Mouse (Mus musculus) testis, adult 2 months (tissue): Measurements from ENCODE around the gene Tpx2. TPM values are rescaled to one million over a fixed set of nuclear protein-coding genes. Genes with fewer than 3 reads are reported as not detected.

Source experiments
- H3K27ac ChIP-seq: fragments of 200-500 bp; 2 replicates; pipeline ENCODE4 v1.5.1; 2012; ENCODE audit warnings: low read depth, low read length; ENCODE audit not compliant: control insufficient read depth, insufficient read depth
- H3K27me3 ChIP-seq: fragments of 200-500 bp; 2 replicates; pipeline ENCODE4 v1.6.1; 2012; ENCODE audit warnings: mild to moderate bottlenecking, low read length, moderate library complexity; ENCODE audit not compliant: control insufficient read depth, insufficient read depth
- H3K36me3 ChIP-seq: fragments of 200-500 bp; 2 replicates; pipeline ENCODE4 v1.6.1; 2012; ENCODE audit warnings: mild to moderate bottlenecking, low read length; ENCODE audit not compliant: control insufficient read depth, insufficient read depth
- H3K4me1 ChIP-seq: fragments of 200-500 bp; 2 replicates; pipeline ENCODE4 v1.6.1; 2012; ENCODE audit warnings: low read length; ENCODE audit not compliant: control insufficient read depth, insufficient read depth
- H3K4me3 ChIP-seq: fragments of 200-500 bp; 2 replicates; pipeline ENCODE4 v1.5.1; 2012; ENCODE audit warnings: low read depth, mild to moderate bottlenecking, low read length, moderate library complexity, mixed read lengths; ENCODE audit not compliant: control insufficient read depth
- CTCF ChIP-seq: fragments of 200-500 bp; IDR thresholded peaks from 2 replicates; pipeline ENCODE4 v1.5.1; 2012; ENCODE audit warnings: low read depth, mild to moderate bottlenecking, inconsistent platforms, low read length, moderate library complexity; ENCODE audit not compliant: control insufficient read depth, insufficient read depth, insufficient replicate concordance
- POLR2A ChIP-seq: fragments of 200-500 bp; IDR thresholded peaks from 2 replicates; pipeline ENCODE4 v1.6.1; 2012; ENCODE audit warnings: low read depth, mild to moderate bottlenecking, inconsistent platforms, low read length, moderate library complexity; ENCODE audit not compliant: control insufficient read depth
- polyA plus RNA-seq: library from polyadenylated mRNA; depleted of rRNA; stranded (reverse); fragments of >200 nt; gene quantifications from 2 replicates; pipeline ENCODE4 v1.2.3, GENCODE M21; 2012

The Tpx2 gene
- polyA plus RNA-seq, 1 experiment, result 9.0 TPM

DNA sequence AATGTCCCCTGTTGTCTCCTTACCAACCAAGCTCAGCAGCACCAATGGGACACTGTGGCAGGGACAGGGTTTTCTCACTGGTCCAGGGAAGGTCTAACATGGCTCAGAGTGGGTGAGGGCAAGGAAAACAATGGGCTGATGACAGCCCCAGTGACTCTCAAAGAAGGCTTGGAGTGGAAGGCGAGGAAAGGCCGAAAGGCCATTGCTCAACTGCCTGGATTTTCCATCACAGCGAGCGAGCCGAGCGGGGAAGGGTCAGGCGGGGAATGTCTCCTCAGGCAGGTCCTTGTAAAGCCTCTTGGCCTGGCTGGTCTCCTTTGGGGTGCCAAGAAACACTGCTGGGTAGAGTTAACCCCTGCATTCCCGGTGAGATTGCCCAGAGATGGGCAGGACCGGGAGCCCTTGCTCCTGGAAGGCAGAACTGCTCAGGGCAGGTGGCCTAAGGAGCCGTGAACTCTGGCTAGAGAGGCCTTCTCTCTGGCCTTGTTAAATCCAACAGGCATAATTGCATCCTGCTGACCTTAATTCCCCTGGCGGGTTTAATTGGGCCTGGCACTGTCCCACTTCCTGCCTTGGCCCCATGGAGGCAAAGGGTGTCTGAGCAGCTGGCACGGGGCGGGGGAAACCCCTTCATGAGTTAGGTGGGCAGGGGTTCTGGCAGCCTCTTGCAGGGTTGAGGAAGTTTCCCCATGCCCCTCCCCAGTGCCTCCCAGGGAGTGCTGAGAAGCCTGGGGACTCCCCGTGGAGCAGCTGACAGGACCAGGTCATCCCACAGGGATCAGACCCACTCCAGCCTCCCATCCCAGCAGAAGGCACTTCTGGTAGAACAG is 59.6 kb downstream of the Tpx2 start:
- Histone ChIP-seq H3K36me3 (no peaks in the 10 kb centered on the region), H3K4me3 (no peak overlapping the region), H3K4me1 (peaks cover 6% of the 10 kb centered on the region), H3K27me3 (no peaks in the 10 kb centered on the region), H3K27ac (no peak overlapping the region)
- no peak for TF ChIP-seq CTCF
- TF ChIP-seq POLR2A, result no peak

DNA sequence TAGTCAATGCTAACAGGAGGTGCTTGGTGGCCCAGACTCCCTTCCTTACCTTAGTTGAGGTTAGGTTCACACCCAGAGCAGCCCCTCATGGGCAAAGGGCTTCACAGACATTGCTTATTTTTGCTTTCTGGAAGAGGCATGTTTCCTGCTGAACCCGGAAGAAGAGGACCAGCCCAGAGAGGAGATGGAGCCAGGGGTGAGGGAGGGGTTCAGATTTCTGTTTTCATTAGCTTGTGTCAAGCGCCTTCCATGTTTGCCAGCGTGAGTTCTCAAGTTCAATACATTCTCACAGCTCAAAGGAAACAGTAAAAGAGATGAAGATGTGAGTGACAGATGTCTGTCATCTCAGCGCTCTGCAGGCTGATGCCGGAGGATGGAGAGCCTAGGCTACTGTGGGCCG is 62.1 kb downstream of the Tpx2 start:
- Histone ChIP-seq H3K4me3 (no peak overlapping the region), H3K4me1 (peaks cover 15% of the 10 kb centered on the region)
- no peak for TF ChIP-seq POLR2A
- TF ChIP-seq CTCF, result no peak

DNA sequence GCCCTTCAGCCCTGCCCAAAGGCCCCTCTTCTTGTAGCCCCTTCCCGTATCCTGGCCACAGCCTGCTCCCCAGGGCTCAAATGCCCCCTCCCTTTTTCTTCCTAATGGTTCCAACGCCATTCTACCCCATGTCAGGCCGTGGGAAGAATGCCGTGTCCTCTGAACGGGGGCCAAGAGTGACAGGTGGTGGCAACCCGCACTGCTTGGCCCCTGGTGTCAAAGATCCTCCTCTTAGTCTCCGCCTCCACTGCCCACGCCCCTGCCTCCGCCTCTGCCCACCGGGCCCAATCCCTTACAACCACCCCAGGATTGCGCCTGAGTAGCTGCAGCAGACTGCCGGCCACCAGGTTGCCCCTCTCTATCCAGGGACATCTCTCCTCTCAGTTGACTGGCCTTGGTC is 63.3 kb downstream of the Tpx2 start, which contains the start of gene Mylk2:
Gene Mylk2 (plus strand): TSS at position 322 of the 400 bp plus-strand sequence.
- no peak for TF ChIP-seq CTCF
- no peak for TF ChIP-seq POLR2A
- no peak within 1 kb of the TSS for H3K4me3 ChIP-seq
- no peaks in the 10 kb centered on the region for H3K27me3 ChIP-seq
- H3K4me1 ChIP-seq, result peaks cover 16% of the 10 kb centered on the region
- no peaks in the 10 kb centered on the region for H3K36me3 ChIP-seq
- no peak within 1 kb of the TSS for H3K27ac ChIP-seq

More for the DNA sequence above, 62.1 kb downstream of the Tpx2 start:
- Histone ChIP-seq H3K27ac (no peak overlapping the region), H3K27me3 (no peaks in the 10 kb centered on the region), H3K36me3 (no peaks in the 10 kb centered on the region)

DNA sequence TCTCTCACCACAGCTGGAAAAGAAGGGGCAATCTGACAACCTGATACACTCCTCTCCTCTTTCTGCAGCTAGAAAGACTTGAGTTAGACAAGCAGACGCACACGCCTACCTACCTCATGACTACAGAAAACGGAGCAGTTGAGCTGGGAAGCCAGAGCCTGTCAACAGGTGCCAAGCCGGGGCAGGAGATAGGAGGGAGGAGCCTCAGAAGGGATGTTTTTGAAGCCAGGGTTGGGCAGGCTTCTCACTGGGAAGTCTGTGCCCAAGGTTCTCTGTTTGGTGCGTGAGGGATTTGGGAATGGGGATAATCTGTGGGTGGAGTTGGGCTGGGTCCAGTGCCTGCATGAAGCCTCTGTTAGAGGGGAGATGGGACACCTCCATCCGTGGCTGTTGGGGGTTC is 63.7 kb downstream of the Tpx2 start:
- Histone ChIP-seq H3K4me1 (peaks cover 16% of the 10 kb centered on the region), H3K27me3 (no peaks in the 10 kb centered on the region), H3K27ac (no peak overlapping the region), H3K4me3 (no peak overlapping the region), H3K36me3 (no peaks in the 10 kb centered on the region)
- TF ChIP-seq POLR2A (no peak), CTCF (no peak)

DNA sequence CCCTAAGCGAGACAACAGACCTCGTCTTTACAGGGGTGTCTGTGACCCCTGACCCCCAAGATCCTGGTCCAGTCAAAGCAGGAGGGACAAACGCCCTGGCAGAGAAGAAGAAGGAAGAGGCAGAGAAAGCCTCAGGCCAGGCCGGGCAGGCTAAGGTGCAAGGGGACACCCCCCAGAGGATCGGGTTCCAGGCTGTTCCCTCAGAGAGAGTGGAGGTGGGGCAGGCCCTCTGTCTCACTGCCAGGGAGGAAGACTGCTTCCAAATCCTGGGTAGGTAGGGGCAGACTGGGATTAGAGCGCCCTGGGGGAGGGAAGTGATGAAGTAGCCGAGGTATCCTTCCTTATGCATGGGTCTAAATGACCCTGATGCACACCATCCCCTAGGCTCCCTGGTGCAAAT is 65.7 kb downstream of the Tpx2 start:
- Histone ChIP-seq H3K36me3 (no peaks in the 10 kb centered on the region), H3K27ac (no peak overlapping the region), H3K4me1 (peaks cover 16% of the 10 kb centered on the region), H3K4me3 (no peak overlapping the region), H3K27me3 (no peaks in the 10 kb centered on the region)
- TF ChIP-seq POLR2A, result no peak
- TF ChIP-seq CTCF, result no peak

DNA sequence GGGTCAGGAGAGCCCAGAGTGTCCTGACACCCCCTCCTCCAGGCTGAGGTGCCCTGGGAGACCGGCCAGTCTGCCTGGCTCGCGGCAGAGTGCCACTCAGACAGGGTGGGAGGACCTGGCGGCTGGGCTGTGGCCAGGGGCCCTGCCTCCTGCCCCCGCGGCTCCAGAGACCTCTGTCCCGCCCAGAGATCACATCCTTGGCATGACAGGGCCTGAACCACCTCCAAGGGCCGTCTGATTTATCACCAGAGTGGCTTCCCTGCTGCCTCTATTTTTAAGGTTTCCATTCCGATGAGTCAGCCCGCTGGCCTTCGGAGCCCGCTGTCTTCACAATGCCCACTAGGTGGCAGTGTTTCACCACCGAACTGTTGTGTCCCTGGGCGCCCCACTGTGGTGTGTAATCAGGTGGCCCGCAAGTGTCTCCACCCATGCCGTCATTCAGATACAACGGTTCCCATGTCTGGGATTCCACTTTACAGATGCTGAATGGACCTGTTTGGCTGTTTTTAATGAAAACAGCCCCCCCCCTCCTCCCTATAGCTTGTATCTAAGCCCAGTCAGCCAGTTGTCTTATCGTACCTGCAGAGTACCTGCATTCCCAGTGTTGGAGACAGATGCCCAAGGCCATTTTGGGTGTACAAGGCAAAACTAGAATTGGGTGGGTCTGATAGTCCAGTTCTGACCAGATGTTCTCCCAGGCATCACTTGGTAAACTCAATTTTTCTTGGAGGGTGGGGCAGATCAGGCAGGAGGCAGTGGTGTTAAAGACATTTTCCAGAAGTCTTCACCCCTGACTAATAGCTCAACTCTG is 66.8 kb downstream of the Tpx2 start:
- no peaks in the 10 kb centered on the region for H3K27me3 ChIP-seq
- peaks cover 16% of the 10 kb centered on the region for H3K4me1 ChIP-seq
- no peaks in the 10 kb centered on the region for H3K36me3 ChIP-seq
- no peak overlapping the region for H3K27ac ChIP-seq
- peak overlapping the region; percentile 17; the same call in 1 of the 2 replicates for H3K4me3 ChIP-seq
- peak; percentile 95 for TF ChIP-seq CTCF
- no peak for TF ChIP-seq POLR2A

DNA sequence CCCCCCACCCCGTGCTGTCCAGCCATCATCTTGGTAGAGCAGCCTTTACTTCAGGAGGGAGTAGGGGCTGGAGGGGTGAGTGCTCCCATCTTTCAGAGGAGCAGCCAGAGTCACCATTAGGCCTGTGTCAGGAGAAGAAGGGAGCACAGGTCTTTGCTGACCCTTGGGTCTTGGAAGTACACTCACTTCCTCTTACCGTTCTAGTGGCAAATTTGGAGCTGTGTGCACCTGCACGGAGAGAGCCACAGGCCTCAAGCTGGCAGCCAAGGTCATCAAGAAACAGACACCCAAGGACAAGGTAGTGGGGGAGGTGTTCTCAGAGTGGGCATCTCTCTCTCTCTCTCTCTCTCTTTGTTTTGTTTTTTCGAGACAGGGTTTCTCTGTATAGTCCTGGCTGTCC is 67.7 kb downstream of the Tpx2 start:
- TF ChIP-seq CTCF (no peak), POLR2A (no peak)
- no peak overlapping the region for H3K4me3 ChIP-seq
- H3K27ac ChIP-seq, result no peak overlapping the region
- H3K4me1 ChIP-seq, result peaks cover 16% of the 10 kb centered on the region
- no peaks in the 10 kb centered on the region for H3K27me3 ChIP-seq
- no peaks in the 10 kb centered on the region for H3K36me3 ChIP-seq
